Mouse (Mus musculus): ENCODE measurements at regions not wholly inside any gene's neighbourhood (a gene's known extent, or its start where the extent isn't known, plus 50 kb on each side); places are given as distances from the start of the nearest gene placed in this dataset.
A peak's percentile ranks its signal among the peaks of the same experiment; 100 is the strongest.

DNA sequence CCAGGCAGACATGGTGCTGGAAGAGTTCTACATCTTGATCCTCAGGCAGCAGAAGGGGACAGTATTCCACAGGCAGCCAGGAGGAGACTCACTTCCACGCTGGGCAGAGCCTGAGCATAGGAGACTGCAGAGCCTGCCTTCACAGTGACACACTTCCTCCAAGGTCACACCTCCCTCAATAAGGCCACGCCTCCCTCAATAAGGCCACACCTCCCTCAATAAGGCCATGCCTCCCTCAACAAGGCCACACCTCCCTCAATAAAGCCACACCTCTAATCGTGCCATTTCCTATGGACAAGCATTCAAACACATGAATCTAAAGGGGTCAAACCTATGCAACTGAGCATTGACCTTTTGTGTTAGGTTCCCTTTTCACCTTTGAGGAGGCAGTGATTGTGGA is 88.5 kb upstream of the Mphosph6 start:
- no peak for DNase-seq

DNA sequence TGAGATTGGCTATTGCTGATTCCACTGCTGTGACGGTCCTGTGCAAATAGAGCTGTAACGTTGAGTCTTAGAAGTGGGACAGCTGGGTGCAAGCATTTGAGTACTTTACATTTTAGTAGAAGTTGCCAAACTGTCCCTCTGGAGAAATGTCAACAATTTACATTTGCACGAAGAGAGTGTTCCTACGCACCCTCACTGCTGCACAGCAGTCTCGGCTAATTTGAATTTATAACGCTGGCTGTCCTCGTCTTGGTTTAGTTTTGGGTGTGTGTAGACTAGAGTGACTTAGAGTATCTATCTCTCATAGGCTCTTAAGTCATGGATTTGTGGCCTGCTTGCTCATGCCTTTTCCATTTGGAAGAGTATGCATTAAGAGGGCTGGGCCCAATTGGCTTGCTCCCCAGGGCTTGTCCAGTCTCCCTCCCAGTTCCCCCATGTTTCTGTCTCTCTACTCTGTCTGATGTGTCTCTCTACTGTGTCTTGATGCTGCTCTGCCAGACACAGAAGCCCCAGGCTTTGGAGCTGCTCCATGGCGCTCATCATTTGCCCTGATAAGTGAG is 79.8 kb upstream of the Mphosph6 start:
- no peak for DNase-seq

DNA sequence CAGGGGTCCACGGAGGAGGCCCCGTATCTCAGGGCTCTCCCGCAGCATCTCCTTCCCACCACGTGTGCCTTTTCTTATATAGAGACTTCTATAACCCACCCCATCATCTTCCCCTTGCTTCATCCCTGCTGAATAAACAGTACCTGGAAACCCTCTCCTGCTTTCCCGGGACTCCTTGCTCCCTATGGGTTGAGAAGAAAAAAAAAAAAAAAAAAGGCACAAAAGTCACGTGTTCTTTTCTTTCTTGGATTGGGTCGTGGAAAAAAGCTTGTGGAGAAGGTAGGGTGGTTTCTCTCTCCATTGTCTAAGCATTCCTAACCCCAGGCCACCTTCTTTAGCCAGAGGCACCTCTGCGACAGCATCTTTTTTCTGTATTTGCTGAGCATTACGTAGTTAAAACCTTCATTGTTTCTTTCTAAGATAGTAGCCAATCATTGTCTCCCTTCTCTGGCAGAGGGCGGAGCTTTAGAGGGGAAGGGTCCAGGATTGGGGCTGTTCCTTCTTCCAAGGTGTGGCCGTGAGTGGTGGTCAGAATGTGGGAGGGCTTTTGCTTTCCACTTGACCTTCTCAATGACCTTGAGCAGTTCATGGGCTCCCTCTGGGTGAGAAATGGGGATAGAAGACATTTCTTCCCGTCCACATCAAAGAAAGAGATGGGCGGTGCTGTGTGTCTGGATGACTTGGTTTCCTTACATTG is 78.7 kb upstream of the Mphosph6 start:
- no peak for DNase-seq

DNA sequence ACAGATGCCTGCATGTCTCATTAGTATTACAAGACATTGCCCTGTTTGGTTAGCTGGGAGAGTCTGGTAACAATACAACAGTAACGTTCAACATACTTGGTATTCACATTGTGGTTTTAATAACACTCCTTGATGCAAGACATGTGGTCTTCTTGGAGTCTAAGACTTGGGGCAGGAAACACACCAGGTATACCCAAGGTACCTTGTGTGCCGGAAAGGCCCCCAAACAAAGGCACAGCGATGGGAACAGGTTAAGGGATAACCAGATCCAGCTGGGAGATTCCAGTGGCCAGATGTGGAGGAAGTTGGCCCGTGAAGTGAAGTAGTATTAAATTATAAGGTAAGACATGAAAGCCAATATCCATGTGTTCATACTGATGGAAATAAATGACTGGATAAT is 71.9 kb upstream of the Mphosph6 start:
- DNase-seq, result no peak

DNA sequence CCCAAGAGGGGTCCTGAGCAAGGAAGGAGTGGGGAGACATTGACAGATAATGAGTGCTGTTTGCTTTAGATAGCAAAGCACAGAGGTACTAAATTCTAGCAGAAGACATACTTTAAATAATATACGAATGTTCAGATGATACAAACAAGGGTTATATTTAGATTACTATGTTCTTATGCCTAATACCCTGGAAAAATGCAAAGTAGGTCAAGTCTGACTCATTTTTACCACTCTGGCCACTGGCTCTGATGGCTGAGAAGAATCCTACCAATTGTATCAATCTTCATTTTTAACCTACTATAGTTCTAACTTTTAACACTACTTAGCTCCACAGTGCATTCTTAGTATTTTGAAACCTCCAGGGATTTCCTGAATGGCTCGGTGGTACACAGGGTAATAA is 65.4 kb upstream of the Mphosph6 start:
- DNase-seq, result no peak

DNA sequence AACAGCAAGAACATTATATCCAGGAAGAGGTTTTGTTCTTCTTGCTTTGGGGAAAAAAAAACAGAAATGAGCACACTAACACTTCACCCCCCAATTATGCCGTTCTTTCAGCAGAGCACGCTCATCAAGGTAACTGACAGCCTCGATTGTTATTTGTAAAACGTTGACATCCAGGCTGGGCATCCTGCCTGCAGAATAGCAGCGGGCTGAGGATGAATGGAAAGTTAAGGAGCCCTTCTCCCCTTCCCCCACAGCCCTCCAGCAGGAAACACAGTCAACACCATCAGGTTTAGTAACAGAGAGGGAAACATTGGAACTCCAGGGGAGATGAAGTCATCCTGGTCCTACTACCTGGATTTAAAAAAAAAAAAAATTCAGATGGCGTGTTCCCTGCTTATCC is 63.3 kb upstream of the Mphosph6 start:
- no peak for DNase-seq

DNA sequence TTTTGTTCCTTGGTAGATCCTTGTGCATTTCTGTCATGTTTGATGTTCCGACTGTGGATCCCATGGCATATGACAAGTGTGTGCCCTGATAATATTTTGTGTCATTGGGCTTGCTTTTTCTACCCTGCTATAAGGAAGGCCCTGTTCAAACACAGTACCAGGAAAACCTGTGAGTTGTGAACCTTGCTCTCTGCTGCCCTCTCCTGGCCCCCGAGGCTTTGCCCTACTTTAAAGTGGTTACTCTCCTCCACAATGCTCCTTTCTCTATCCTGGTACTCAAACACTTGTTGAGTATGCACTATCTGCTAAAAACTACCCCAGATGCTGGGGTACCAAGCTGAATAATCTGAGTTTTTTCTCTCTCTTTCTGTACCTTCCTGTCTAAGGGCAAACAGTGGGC is 62.1 kb upstream of the Mphosph6 start:
- peak; percentile 68 for DNase-seq

DNA sequence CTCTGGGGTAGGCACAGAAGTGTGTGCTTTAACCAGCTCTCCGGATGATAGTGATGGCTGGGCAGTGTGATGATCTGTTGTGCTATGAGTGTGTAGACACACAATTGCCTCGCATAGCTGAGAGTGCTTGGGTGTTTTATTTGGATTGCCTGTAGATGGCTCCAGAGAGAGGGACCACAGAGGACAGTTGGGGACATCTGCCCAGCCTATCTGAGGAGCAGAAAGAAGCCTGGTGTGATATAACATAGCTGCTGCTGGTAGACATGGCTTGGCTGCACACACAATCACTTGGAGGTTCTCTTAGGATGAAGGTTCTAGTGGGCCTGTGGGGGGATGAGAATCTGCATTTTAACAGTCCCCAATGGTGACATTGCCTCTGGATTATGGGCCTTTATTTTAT is 60.6 kb upstream of the Mphosph6 start:
- no peak for DNase-seq

DNA sequence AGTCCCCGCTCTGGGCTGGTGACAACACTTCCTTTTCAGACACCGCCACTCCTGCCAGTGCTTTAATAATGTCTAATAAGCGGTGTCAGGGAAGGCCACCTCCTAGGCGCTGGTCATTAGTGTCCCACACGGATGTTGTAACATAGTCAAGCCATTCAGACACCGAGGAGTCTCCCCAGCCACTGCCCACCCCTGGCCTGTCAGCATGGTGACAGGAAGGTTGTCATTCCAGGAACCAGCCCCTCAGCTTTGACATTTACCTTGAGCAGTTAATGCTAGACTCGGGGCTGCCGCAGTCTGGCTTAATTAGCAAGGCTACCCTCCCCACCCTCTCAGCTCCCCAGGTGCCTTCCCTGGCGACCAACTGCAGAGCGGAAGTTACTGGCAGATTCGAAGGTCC is 58.0 kb upstream of the Mphosph6 start:
- DNase-seq, result no peak

DNA sequence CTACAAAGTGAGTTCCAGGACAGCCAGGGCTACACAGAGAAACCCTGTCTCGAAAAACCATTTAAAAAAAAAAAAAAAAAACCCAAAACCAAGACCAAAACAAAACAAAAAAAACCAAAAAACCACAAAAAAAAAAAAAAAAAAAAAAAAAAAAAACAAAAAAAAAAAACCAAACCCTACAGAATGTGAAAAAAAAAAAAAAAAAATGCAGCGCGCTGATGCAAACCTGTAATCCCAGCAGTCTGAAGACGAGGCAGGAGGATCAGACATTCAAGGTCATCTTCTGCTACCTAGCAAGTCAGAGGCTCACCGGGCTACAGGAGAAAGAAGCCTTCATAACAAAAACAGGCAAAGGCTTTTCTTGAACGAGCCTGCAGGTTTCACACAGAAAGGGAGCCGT is 57.4 kb upstream of the Mphosph6 start:
- no peak for DNase-seq

DNA sequence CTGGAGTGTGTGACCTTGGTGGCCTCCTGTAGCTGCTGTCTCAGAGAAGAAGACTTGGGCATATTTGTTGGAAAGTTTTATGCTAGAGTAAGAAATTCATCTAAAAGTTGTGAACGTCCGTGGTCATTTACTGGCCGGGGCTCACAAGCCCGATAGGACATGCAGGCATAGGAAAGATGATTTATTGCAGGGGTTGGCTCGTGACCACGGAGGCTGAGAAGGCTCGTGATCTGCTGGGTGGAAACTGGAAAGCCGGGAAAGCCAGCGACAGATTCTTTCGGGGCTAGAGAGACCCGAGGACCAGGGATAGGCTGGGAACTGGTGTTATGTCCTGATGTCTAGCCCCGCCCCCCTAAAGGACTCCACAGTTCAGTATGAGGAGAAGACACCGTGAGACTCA is 54.4 kb upstream of the Mphosph6 start:
- no peak for DNase-seq

DNA sequence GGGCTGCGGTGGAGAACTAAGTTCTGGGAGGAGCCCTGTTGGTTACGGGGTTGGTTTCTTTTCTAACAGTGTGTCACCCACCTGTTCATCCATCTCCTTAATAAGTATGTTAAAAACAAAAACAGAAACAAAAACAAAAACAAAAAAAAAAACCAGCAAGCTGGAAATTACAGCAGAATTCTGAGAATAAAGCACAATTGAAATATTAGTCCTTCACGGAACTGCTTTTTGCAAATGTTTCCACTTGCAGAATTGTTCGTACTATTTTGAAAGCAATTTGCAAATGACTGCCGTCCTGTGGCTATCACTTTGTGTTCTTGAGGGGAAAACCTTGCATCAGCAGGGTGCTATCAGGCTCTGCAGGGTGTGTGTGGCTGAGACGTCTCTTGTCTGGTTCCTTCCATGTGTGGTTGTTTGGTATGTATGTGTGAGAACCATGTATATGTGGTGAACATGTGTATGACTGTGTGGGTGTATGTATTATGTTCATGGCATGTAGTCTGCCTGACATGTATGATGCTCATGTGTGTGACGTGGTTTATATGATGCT is 53.3 kb upstream of the Mphosph6 start:
- no peak for DNase-seq

DNA sequence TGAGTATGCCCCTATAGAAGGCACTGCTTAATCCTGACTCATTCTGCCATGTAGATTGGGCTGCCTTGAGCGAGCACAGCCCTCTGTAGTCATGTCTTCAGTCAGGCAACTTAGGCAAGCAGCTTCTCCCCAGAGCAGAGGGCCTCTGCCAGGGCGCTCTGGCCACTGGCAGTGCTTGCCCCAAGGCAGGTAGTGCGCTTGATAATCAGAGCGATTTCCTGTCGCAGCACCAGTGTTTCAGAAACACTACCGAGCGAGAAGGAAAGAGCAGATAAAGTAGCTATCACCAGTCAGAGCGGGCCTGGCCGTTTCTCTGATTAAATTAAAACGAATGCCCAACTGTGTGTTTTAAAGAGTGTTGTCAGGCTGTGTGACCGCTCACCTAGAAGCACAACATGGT is 52.6 kb upstream of the Mphosph6 start:
- no peak for DNase-seq

DNA sequence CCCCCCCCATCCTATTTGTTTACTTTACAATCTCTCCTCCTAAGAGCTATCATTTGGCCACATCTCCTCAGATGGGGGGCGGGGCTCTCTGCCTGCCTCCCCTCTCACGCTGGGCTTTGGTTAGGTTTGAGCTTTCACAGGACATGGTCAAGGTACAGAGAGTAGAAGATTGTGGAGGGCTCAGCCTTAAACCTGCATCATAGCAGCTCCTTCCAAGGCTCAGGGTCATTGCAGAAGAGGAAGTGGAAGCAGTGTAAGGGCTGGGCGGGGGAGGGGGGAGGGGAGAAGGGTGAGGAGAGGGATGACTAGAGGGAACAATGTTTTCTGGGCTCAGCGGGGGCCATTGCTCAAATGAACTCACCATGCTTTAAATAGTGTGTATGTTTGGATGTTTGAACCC is 51.7 kb upstream of the Mphosph6 start:
- DNase-seq, result no peak

DNA sequence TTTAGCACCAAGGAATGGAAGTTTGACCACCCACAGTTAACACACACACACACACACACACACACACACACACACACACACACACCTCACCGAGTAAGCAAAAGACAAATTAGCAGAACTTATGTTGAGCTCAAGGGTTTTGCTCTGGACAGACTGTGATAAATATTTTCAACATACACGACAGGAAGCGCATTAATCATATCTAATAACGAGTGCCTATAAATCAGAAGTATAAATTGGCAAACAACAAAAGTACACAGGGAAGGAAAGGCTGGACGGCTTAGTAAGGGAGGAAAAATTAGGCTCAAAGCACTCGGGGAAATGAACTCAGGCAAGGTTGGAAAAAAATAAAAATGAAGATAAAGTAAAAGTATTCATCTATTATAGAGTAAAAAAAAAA is 50.8 kb upstream of the Mphosph6 start:
- DNase-seq, result no peak
